Mouse (Mus musculus) stomach, postnatal 0 days (tissue): ENCODE results near the gene Arl6ip1.

Experiments
- CTCF ChIP-seq: IDR thresholded peaks from 2 replicates; pipeline ENCODE4 v1.5.1; 2016; ENCODE audit warnings: antibody characterized with exemption, low read depth, mild to moderate bottlenecking, moderate library complexity
- EP300 ChIP-seq: optimal IDR thresholded peaks from 2 replicates; pipeline ENCODE3; 2016; ENCODE audit warnings: antibody characterized with exemption

- TF ChIP-seq CTCF = no peak
- TF ChIP-seq EP300 = no peak
These were observed 33.5 kb upstream of the Arl6ip1 start for GRCm38 (mm10) chr7:118163006-118163405.
